Mouse (Mus musculus): ENCODE results near the gene Il22ra2. TPM values are rescaled to one million over a fixed set of nuclear protein-coding genes. Genes with fewer than 3 reads are reported as not detected.
"Not testable (repeated sequence)": the region's sequence is repeated elsewhere in the genome, so short reads cannot be mapped to it uniquely, and the experiment has no call there.

Il22ra2 gene
- total and polyA plus RNA-seq, 2 experiments from 2014 or later = not detected

- no peak overlapping the region for H3K4me3 ChIP-seq (ENCODE audit: low read depth, low read length)
- no peak for DNase-seq (ENCODE audit: low spot score)
- TF ChIP-seq CTCF (IDR thresholded peaks at IDR 0.05) = no peak
- no peaks in the 10 kb centered on the region for H3K27me3 ChIP-seq (ENCODE audit: insufficient read depth, low read length)
- no peak overlapping the region for H3K4me2 ChIP-seq (ENCODE audit: low read depth, low read length, poor library complexity, severe bottlenecking)
- peaks cover 5% of the 10 kb centered on the region for H3K36me3 ChIP-seq (ENCODE audit: insufficient read depth, low read length)
- H3K9ac ChIP-seq (replicated peaks; ENCODE audit: low read length, poor library complexity, severe bottlenecking) = no peak overlapping the region
- no peak overlapping the region for H3K27ac ChIP-seq (ENCODE audit: low read depth, low read length)
- WGBS = 92% methylated on average over 11 of the region's 11 CpGs
- ATAC-seq (ENCODE audit: low FRiP score) = no peak
- no peaks in the 10 kb centered on the region for H3K9me3 ChIP-seq (ENCODE audit: low read length)
- peaks cover 4% of the 10 kb centered on the region; the same call in 1 of the 2 replicates for H3K4me1 ChIP-seq (ENCODE audit: insufficient read depth, low read length)
Measured at GRCm38 (mm10) chr10:19598091-19598490, 23.7 kb upstream of the Il22ra2 start.

GRCm38 (mm10) chr10:19599331-19600092 lies 22.3 kb upstream of the Il22ra2 start:
- H3K27me3 ChIP-seq (ENCODE audit: insufficient read depth, low read length) = no peaks in the 10 kb centered on the region
- H3K4me1 ChIP-seq (ENCODE audit: insufficient read depth, low read length) = no peaks in the 10 kb centered on the region
- no peak overlapping the region for H3K9ac ChIP-seq (replicated peaks; ENCODE audit: low read length, poor library complexity, severe bottlenecking)
- WGBS = 62% methylated on average over 6 of the region's 6 CpGs
- no peak for TF ChIP-seq CTCF (IDR thresholded peaks at IDR 0.05)
- H3K36me3 ChIP-seq (ENCODE audit: insufficient read depth, low read length) = peaks cover 5% of the 10 kb centered on the region
- ATAC-seq (ENCODE audit: low FRiP score) (no peak), DNase-seq (ENCODE audit: low spot score) (no peak)
- no peak overlapping the region for H3K27ac ChIP-seq (ENCODE audit: low read depth, low read length)
- H3K4me3 ChIP-seq (ENCODE audit: low read depth, low read length) = no peak overlapping the region
- H3K9me3 ChIP-seq (ENCODE audit: low read length) = no peaks in the 10 kb centered on the region
- H3K4me2 ChIP-seq (ENCODE audit: low read depth, low read length, poor library complexity, severe bottlenecking) = no peak overlapping the region

GRCm38 (mm10) chr10:19600093-19600420 lies 21.7 kb upstream of the Il22ra2 start:
- peak; percentile 19 for DNase-seq (ENCODE audit: low spot score)
- WGBS = 70% methylated on average over 3 of the region's 3 CpGs
- no peak for ATAC-seq (ENCODE audit: low FRiP score)
- Histone ChIP-seq H3K4me2 (ENCODE audit: low read depth, low read length, poor library complexity, severe bottlenecking) (no peak overlapping the region), H3K4me3 (ENCODE audit: low read depth, low read length) (no peak overlapping the region), H3K4me1 (ENCODE audit: insufficient read depth, low read length) (no peaks in the 10 kb centered on the region), H3K9me3 (ENCODE audit: low read length) (no peaks in the 10 kb centered on the region), H3K27me3 (ENCODE audit: insufficient read depth, low read length) (no peaks in the 10 kb centered on the region), H3K27ac (ENCODE audit: low read depth, low read length) (no peak overlapping the region), H3K36me3 (ENCODE audit: insufficient read depth, low read length) (peaks cover 5% of the 10 kb centered on the region), H3K9ac (replicated peaks; ENCODE audit: low read length, poor library complexity, severe bottlenecking) (no peak overlapping the region)
- no peak for TF ChIP-seq CTCF (IDR thresholded peaks at IDR 0.05)

GRCm38 (mm10) chr10:19601502-19601901 lies 20.3 kb upstream of the Il22ra2 start:
- DNase-seq (ENCODE audit: low spot score); H3K27me3 ChIP-seq (ENCODE audit: insufficient read depth, low read length); H3K4me3 ChIP-seq (ENCODE audit: low read depth, low read length); H3K27ac ChIP-seq (ENCODE audit: low read depth, low read length); H3K4me1 ChIP-seq (ENCODE audit: insufficient read depth, low read length); H3K9me3 ChIP-seq (ENCODE audit: low read length); H3K36me3 ChIP-seq (ENCODE audit: insufficient read depth, low read length); ATAC-seq (ENCODE audit: low FRiP score); H3K9ac ChIP-seq (replicated peaks; ENCODE audit: low read length, poor library complexity, severe bottlenecking); H3K4me2 ChIP-seq (ENCODE audit: low read depth, low read length, poor library complexity, severe bottlenecking): not testable (repeated sequence)
- WGBS = 18% methylated on average over 1 of the region's 1 CpGs
- peak; percentile 55 for TF ChIP-seq CTCF (IDR thresholded peaks at IDR 0.05)

- Histone ChIP-seq H3K9me3 (ENCODE audit: low read length) (no peaks in the 10 kb centered on the region), H3K27me3 (ENCODE audit: insufficient read depth, low read length) (no peaks in the 10 kb centered on the region), H3K9ac (replicated peaks; ENCODE audit: low read length, poor library complexity, severe bottlenecking) (no peak overlapping the region), H3K4me1 (ENCODE audit: insufficient read depth, low read length) (no peaks in the 10 kb centered on the region), H3K27ac (ENCODE audit: low read depth, low read length) (no peak overlapping the region), H3K4me2 (ENCODE audit: low read depth, low read length, poor library complexity, severe bottlenecking) (no peak overlapping the region), H3K36me3 (ENCODE audit: insufficient read depth, low read length) (peaks cover 15% of the 10 kb centered on the region), H3K4me3 (ENCODE audit: low read depth, low read length) (no peak overlapping the region)
- ATAC-seq (ENCODE audit: low FRiP score) (no peak), DNase-seq (ENCODE audit: low spot score) (no peak)
- no peak for TF ChIP-seq CTCF (IDR thresholded peaks at IDR 0.05)
- 93% methylated on average over 6 of the region's 6 CpGs for WGBS
Measured at GRCm38 (mm10) chr10:19603231-19603630, 18.6 kb upstream of the Il22ra2 start.

- H3K9ac ChIP-seq (replicated peaks; ENCODE audit: low read length, poor library complexity, severe bottlenecking) = no peak overlapping the region
- H3K4me2 ChIP-seq (ENCODE audit: low read depth, low read length, poor library complexity, severe bottlenecking) = no peak overlapping the region
- ATAC-seq (ENCODE audit: low FRiP score) (no peak), DNase-seq (ENCODE audit: low spot score) (no peak)
- H3K4me1 ChIP-seq (ENCODE audit: insufficient read depth, low read length) = no peaks in the 10 kb centered on the region
- H3K27ac ChIP-seq (ENCODE audit: low read depth, low read length) = no peak overlapping the region
- no peaks in the 10 kb centered on the region for H3K9me3 ChIP-seq (ENCODE audit: low read length)
- no peak overlapping the region for H3K4me3 ChIP-seq (ENCODE audit: low read depth, low read length)
- 39% methylated on average over 14 of the region's 14 CpGs for WGBS
- peaks cover 13% of the 10 kb centered on the region; the same call in 1 of the 2 replicates for H3K36me3 ChIP-seq (ENCODE audit: insufficient read depth, low read length)
- TF ChIP-seq CTCF (IDR thresholded peaks at IDR 0.05) = no peak
- no peaks in the 10 kb centered on the region for H3K27me3 ChIP-seq (ENCODE audit: insufficient read depth, low read length)
Measured at GRCm38 (mm10) chr10:19609125-19609524, 12.7 kb upstream of the Il22ra2 start.

All from midbrain, postnatal 0 days (tissue).